Mouse (Mus musculus) liver, embryonic 11.5 days (tissue): ENCODE results near the gene Akp3. TPM values are rescaled to one million over a fixed set of nuclear protein-coding genes. Genes with fewer than 3 reads are reported as not detected.

ENCODE experiments used
- polyA plus RNA-seq: library from polyadenylated mRNA; unstranded; fragments of >200 nt; fragmentation: Nextera tagmentation; extraction: Ambion mirVana; gene quantifications from 2 replicates; pipeline ENCODE4 v1.2.1, GENCODE M21; 2014

Gene Akp3
- polyA plus RNA-seq, 1 experiment from 2014 or later, result not detected

Other genes starting within 250 kb of the Akp3 start
- gene Alppl2, start 35.0 kb upstream of the Akp3 start, polyA plus RNA-seq, result 0.14 TPM in 1 of 2 replicates, not detected in the other
- not detected in 2 replicates for gene Alpi, start 23.4 kb upstream of the Akp3 start, polyA plus RNA-seq
- gene Ecel1, start 31.5 kb downstream of the Akp3 start, polyA plus RNA-seq, result 0.18 and 0.48 TPM in 2 replicates
- not detected in 2 replicates for gene Prss56, start 58.3 kb downstream of the Akp3 start, polyA plus RNA-seq
- 0.08 TPM in 1 of 2 replicates, not detected in the other for gene Chrnd, start 65.6 kb downstream of the Akp3 start, polyA plus RNA-seq
- gene Chrng, start 79.7 kb downstream of the Akp3 start, polyA plus RNA-seq, result 0.55 and 0.62 TPM in 2 replicates
- gene Eif4e2, start 88.9 kb downstream of the Akp3 start, polyA plus RNA-seq, result 151 and 152 TPM in 2 replicates
- not detected in 2 replicates for gene Efhd1, start 139.4 kb downstream of the Akp3 start, polyA plus RNA-seq
- gene Gigyf2, start 202.0 kb downstream of the Akp3 start, polyA plus RNA-seq, result 35.1 and 40.4 TPM in 2 replicates